Mouse (Mus musculus) ES-Bruce4 (cell line): ENCODE measurements around the gene A630089N07Rik.

ENCODE experiments used
- EP300 ChIP-seq: IDR thresholded peaks from 2 replicates; pipeline ENCODE4 v1.6.1; 2011; ENCODE audit warnings: low read depth, low read length; ENCODE audit not compliant: insufficient read depth
- POLR2A ChIP-seq: IDR thresholded peaks from one replicate; pipeline ENCODE4 v1.8.1; 2011; ENCODE audit warnings: low read length; ENCODE audit not compliant: insufficient read depth

GRCm38 (mm10) chr16:97981362-97981761, 100.9 kb downstream of the A630089N07Rik start:
- TF ChIP-seq EP300 (no peak), POLR2A (no peak)
